1 mouse cellular context compared by ENCODE assay signal in the genomic region with DNA sequence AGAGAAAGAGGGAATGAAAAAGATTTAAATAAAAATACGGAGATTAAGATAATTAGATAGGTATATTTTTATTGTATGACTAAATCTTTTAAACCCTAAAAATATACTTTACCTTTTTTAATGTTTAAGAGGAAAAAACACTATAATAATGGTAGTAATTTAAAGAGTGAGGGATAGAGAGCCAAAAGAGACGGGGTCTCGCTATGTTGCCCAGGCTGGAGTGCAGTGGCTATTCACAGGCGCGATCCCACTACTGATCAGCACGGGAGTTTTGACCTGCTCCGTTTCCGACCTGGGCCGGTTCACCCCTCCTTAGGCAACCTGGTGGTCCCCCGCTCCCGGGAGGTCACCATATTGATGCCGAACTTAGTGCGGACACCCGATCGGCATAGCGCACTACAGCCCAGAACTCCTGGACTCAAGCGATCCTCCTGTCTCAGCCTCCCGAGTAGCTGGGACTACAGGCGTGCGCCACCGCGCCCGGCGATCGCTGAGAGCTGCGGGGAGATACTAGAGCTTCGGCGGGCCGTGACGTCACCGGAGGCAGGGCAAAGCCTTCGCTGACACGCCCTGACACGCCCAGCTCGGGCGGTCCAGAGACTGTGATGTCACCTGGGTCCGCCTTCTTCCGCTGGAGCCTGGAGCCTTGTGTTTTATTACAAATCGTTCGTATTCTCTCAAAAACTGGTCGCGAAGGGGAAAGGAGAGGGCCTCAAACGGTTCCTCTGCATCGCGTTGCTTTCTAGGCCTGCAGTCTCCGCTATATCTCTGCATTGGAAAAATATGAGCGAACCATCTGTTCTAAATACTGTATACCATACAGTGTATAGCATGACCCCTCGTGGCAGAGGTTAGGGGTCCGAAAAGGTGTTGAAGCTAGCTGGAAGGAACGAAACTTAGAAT.
A peak's percentile ranks its signal among the peaks of the same experiment; 100 is the strongest.
TF ChIP-seq lines count a peak whose summit lies in the region.

No protein-coding gene starts in this region.

TF ChIP-seq in CH12.LX, 34 proteins besides CTCF, POLR2A, EP300 and RAD21:
- TF ChIP-seq ZMIZ1 (IDR thresholded peaks at IDR 0.05; ENCODE audit: low read depth, low read length) (peak; percentile 97), IRF4 (IDR thresholded peaks at IDR 0.05; ENCODE audit: low read depth, low read length) (peak; percentile 6; the same call in 1 of the 2 replicates), TBP (conservative IDR thresholded peaks at IDR 0.05; ENCODE audit: low read depth, low read length) (peak; percentile 98), MXI1 (IDR thresholded peaks at IDR 0.05; ENCODE audit: low read depth, low read length) (peak; percentile 72; the same call in 1 of the 2 replicates), MAFK (IDR thresholded peaks at IDR 0.05; ENCODE audit: insufficient replicate concordance, low read length) (peak; percentile 88), MYC (IDR thresholded peaks at IDR 0.05; ENCODE audit: low read depth, low read length) (peak; percentile 53; the same call in 1 of the 2 replicates), ELF1 (IDR thresholded peaks at IDR 0.05; ENCODE audit: low read depth, low read length) (peak; percentile 94), ETS1 (conservative IDR thresholded peaks at IDR 0.05; ENCODE audit: low read depth, low read length) (peak; percentile 40), ZNF384 (IDR thresholded peaks at IDR 0.05; ENCODE audit: low read depth, low read length) (peak; percentile 39; the same call in 1 of the 2 replicates), NELFE (IDR thresholded peaks at IDR 0.05; ENCODE audit: low read depth, low read length) (peak; percentile 99), NRF1 (IDR thresholded peaks at IDR 0.05; ENCODE audit: low read depth, low read length) (peak; percentile 63; the same call in 1 of the 2 replicates), SIN3A (IDR thresholded peaks at IDR 0.05; ENCODE audit: low read length) (peak; percentile 83; the same call in 1 of the 2 replicates), SMC3 (IDR thresholded peaks at IDR 0.05; ENCODE audit: low read depth, low read length) (peak; percentile 19), CHD1 (IDR thresholded peaks at IDR 0.05; ENCODE audit: low read depth, low read length) (peak; percentile 92; the same call in 1 of the 2 replicates), KAT2A (IDR thresholded peaks at IDR 0.05; ENCODE audit: insufficient replicate concordance, low read length) (peak; percentile 76; the same call in 1 of the 2 replicates), MEF2A (IDR thresholded peaks at IDR 0.05; ENCODE audit: borderline replicate concordance, low read depth, low read length) (0 out of 2 replicates have a peak, but pooled peaks have one; percentile 44), CHD2 (IDR thresholded peaks at IDR 0.05; ENCODE audit: low read length) (0 out of 2 replicates have a peak, but pooled peaks have one; percentile 54), HCFC1 (IDR thresholded peaks at IDR 0.05; ENCODE audit: low read depth, low read length) (peak; percentile 54), JUND (conservative IDR thresholded peaks at IDR 0.05; ENCODE audit: low read depth, low read length) (0 out of 2 replicates have a peak, but pooled peaks have one; percentile 48), JUN (IDR thresholded peaks at IDR 0.05; ENCODE audit: insufficient read depth, low read depth, low read length) (peak; percentile 40), TCF12 (IDR thresholded peaks at IDR 0.05; ENCODE audit: low read depth, low read length) (peak; percentile 91), POLR2AphosphoS2 (IDR thresholded peaks at IDR 0.05; ENCODE audit: low read depth, low read length) (peak; percentile 90; the same call in 1 of the 2 replicates)
